Mouse (Mus musculus) forebrain, embryonic 10.5 days (tissue): ENCODE data around the gene Chd9. TPM values are rescaled to one million over a fixed set of nuclear protein-coding genes. Genes with fewer than 3 reads are reported as not detected.

ENCODE experiments used
- DNase-seq: peaks from one replicate; pipeline ENCODE4 v3.0.0-alpha.2; 2017; ENCODE audit warnings: low spot score; ENCODE audit errors: extremely low spot score
- H3K27ac ChIP-seq: fragments of 300-500 bp; sonication (generic); 2 replicates; pipeline ENCODE4 v1.5.1; 2016; ENCODE audit warnings: mild to moderate bottlenecking
- H3K27me3 ChIP-seq: fragments of 300-500 bp; sonication (generic); 2 replicates; pipeline ENCODE4 v1.6.1; 2016; ENCODE audit warnings: mild to moderate bottlenecking; ENCODE audit not compliant: poor library complexity, severe bottlenecking
- H3K36me3 ChIP-seq: fragments of 300-500 bp; sonication (generic); replicated peaks from 2 replicates; pipeline ENCODE4 v1.6.1; 2016; ENCODE audit warnings: mild to moderate bottlenecking, moderate library complexity
- H3K4me1 ChIP-seq: fragments of 300-500 bp; sonication (generic); 2 replicates; pipeline ENCODE4 v1.6.1; 2016
- H3K4me3 ChIP-seq: fragments of 300-500 bp; sonication (generic); 2 replicates; pipeline ENCODE4 v1.5.1; 2016; ENCODE audit warnings: mild to moderate bottlenecking, moderate library complexity
- H3K9me3 ChIP-seq: fragments of 300-500 bp; sonication (generic); 2 replicates; pipeline ENCODE4 v1.6.1; 2016; ENCODE audit warnings: mild to moderate bottlenecking, moderate library complexity
- WGBS: fragments of 180-500 bp; shearing (Covaris S2); methylation state at CpG from one replicate; pipeline ENCODE4 v1.1.7; 2016; 5-methylcytosine and 5-hydroxymethylcytosine counted together
- polyA plus RNA-seq: library from polyadenylated mRNA; unstranded; fragments of >200 nt; fragmentation: Nextera tagmentation; extraction: Ambion mirVana; gene quantifications from 2 replicates; pipeline ENCODE4 v1.2.1, GENCODE M21; 2016

Chd9 gene
- polyA plus RNA-seq: 28.4 and 33.4 TPM in 2 replicates

DNA sequence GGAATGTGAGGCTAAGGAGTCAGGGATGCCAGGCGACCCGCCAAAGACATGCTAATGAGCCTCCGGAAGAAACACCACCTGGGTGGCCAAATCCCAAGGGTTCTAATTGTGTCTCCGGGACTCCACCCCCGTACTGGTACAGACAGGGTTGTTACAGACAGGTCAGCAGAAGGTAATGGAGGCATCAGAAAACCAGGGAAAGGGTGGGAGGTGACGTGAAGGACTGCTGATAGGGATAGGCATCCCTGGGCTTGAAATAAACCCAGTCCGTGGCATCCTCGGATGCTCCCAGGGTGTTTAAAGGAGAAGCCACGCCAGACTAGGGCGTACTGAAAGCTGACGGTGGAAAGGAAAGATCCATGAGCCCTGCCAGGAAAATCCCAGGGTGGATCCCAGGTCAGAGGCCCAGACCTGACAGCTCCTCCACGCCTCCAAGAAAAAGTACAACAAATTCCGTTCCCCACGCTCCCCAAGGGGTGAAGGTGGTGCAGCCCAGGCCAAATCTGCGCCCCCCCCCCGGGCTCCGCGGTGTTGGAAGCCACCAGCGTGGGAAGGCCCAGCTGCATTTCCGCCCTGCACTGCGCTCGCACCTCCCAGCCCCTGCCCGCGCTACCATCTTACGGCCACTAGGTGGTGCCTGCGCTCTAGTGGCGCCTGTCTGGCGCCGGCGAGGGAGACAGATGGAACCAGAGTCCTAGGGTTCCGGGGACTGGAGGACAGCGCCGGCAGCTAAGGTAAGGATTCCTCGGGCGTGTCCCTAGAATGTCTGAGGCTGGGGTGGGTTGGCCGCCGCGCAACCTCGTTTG, at the start of gene Chd9:
Gene Chd9, plus strand, starts transcription at position 172 of the 806 bp plus-strand sequence.
- peaks cover 4% of the 10 kb centered on the region; the same call in 1 of the 2 replicates for H3K27me3 ChIP-seq
- H3K4me1 ChIP-seq: peaks cover 34% of the 10 kb centered on the region
- H3K9me3 ChIP-seq: no peaks in the 10 kb centered on the region
- peak within 1 kb of the TSS; percentile 87 for H3K27ac ChIP-seq
- peak; percentile 91 for DNase-seq
- WGBS: under 1% methylated on average over 39 of the region's 39 CpGs
- H3K36me3 ChIP-seq: no peaks in the 10 kb centered on the region
- H3K4me3 ChIP-seq: peak within 1 kb of the TSS; percentile 51

DNA sequence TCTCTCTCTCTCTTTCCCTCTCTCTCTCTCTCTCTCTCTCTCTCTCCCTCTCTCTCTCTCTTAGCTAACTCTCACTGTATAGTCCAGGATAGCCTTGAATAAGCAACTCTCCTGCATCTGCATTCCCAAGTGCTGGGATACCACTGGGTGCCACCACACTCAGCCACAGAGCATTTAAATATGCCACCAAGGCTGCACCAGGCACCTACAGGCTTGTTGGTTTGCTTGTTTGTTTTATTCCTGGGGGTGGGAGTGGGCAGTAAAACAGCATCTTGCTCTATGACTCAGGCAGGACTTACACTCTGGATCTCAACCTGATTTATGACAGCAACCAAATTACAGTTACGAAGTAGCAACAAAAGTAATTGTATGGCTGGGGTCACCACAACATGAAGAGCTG, 36.5 kb upstream of the Chd9 start:
- no peak for DNase-seq

DNA sequence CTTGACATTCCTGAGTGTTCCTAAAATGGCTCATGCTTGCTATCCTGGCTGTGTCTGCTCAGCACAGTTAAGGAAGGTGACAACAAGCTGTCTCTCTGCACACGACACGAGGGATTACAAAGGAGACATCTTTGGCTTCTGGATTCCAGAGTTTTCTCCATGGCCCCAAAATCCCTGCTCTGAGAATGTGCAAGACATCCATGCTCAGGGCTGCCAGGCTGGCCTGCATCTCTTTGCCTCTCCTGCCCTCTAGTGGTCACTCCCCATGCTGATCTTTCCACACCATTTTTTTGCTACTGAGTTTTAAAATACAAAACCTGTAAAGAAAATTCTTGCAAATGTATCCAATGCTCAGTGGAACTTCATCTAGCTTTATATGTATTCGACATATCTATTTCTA, 34.4 kb upstream of the Chd9 start:
- H3K27ac ChIP-seq: peak overlapping the region; percentile 56

More for the DNA sequence above, 36.5 kb upstream of the Chd9 start:
- no peaks in the 10 kb centered on the region for H3K9me3 ChIP-seq
- peaks cover 24% of the 10 kb centered on the region for H3K4me1 ChIP-seq
- no peaks in the 10 kb centered on the region for H3K36me3 ChIP-seq
- H3K4me3 ChIP-seq: no peak overlapping the region
- 100% methylated on average over 1 of the region's 1 CpGs for WGBS
- H3K27me3 ChIP-seq: no peaks in the 10 kb centered on the region
- no peak overlapping the region for H3K27ac ChIP-seq

DNA sequence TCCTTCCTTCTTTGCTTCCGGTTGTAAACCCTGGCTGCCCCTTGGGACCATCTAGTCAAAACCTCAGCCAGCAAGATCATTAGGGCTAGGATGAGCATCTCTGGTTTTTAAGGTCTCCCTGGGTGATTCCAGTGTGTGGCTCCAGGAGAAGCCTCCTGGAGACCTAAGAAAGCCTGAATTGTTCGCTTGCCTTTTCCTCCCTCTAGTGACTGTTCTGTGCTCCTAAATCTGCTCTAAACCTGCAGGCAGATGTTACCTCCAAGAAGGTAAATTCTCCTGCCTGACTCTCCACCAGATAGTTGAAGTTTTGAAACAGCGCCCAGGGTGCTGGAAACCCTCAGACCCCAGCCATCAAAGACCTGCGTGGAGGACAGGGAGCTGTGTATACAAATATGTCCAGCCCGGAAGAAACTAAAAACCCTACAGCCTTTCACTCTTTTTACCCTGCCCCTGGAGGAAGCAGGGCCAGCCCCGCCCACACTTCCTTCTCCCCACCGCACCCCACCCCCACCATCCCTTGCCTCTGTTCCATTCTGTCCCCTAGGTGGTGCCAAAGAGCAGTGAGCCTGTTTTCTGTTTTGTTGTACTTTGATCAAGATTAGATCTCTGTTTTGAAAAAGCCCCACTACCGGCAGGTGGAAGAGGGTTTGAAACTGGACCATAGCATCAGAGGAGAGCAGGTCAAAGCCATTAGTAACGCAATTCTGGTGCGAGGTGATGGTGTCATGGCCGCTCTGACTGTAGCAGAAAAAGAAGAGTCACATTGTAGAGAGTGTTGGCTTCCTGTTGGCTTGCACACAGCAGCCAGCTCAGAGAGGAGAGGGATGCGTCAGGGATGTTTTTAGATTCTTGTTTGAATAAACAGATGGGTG, 32.9 kb upstream of the Chd9 start:
- Histone ChIP-seq H3K4me3 (peak overlapping the region; percentile 34), H3K36me3 (no peaks in the 10 kb centered on the region), H3K9me3 (no peaks in the 10 kb centered on the region), H3K4me1 (peaks cover 24% of the 10 kb centered on the region), H3K27ac (peak overlapping the region; percentile 76), H3K27me3 (no peaks in the 10 kb centered on the region)
- DNase-seq: peak; percentile 65
- whole genome bisulfite sequencing: 9% methylated on average over 12 of the region's 12 CpGs

More for the DNA sequence above, 34.4 kb upstream of the Chd9 start:
- under 1% methylated on average over 3 of the region's 3 CpGs for WGBS
- Histone ChIP-seq H3K27me3 (no peaks in the 10 kb centered on the region), H3K9me3 (no peaks in the 10 kb centered on the region), H3K4me3 (no peak overlapping the region), H3K36me3 (no peaks in the 10 kb centered on the region), H3K4me1 (peaks cover 24% of the 10 kb centered on the region)
- peak; percentile 75 for DNase-seq

DNA sequence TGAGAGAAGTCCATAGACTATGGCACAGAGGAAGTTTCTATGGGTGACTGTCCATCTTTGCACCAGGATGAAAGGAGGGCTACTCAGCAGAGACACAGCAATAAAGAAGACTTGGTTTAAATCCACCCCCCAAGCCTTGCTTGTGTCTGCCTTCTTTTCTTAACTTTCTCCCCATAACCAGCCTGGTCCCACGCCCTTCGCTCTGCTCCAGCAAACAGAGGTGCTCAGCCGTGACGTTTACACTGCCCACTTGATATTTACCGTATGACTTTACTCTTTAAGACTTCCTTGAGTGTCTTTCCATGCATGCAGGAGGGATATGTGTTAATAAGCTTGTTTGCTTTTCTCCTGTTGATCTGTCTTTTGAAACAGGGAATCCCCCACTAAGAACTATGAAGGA, 28.7 kb upstream of the Chd9 start:
- Histone ChIP-seq H3K27ac (no peak overlapping the region), H3K36me3 (no peaks in the 10 kb centered on the region), H3K4me1 (peaks cover 16% of the 10 kb centered on the region), H3K4me3 (no peak overlapping the region), H3K9me3 (peaks cover 12% of the 10 kb centered on the region), H3K27me3 (no peaks in the 10 kb centered on the region)
- DNase-seq: no peak
- 95% methylated on average over 5 of the region's 5 CpGs for WGBS

DNA sequence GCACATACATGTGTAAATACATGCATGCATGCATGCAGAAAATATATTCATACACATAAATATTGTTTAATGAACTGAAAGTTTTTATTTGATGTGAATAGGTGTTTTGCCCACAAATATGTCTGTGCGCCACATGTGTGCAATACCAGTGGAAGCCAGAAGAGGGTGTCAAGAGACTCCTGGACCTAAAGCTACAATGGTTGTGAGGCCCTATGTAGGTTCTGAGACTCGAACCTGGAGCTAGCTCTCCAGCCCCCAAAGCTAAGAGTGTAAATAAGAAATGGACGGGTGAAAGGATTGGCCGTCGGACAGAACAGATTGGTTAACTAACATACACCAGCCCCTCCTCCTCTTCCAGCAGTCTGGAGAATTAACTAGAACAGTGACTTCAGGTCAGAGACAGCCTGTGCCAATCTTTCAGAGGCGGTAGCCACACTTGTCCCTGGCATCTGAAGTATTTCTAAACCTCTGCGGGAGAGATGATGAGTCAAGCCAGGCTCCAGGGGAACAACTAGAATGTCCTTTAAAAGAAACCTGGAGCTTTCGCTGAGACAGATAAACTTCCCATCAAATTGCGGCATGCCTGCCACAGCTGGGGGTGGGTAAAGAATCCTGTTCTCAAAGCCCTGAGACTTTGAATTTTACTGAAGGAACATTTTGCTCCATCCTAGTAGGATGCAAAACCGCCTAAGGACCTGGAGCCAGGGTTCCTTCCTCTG, 14.4 kb upstream of the Chd9 start:
- Histone ChIP-seq H3K27ac (no peak overlapping the region), H3K9me3 (peaks cover 5% of the 10 kb centered on the region; the same call in 1 of the 2 replicates), H3K27me3 (no peaks in the 10 kb centered on the region), H3K4me3 (no peak overlapping the region), H3K4me1 (peaks cover 9% of the 10 kb centered on the region), H3K36me3 (no peaks in the 10 kb centered on the region)
- DNase-seq: no peak
- 89% methylated on average over 10 of the region's 10 CpGs for WGBS

DNA sequence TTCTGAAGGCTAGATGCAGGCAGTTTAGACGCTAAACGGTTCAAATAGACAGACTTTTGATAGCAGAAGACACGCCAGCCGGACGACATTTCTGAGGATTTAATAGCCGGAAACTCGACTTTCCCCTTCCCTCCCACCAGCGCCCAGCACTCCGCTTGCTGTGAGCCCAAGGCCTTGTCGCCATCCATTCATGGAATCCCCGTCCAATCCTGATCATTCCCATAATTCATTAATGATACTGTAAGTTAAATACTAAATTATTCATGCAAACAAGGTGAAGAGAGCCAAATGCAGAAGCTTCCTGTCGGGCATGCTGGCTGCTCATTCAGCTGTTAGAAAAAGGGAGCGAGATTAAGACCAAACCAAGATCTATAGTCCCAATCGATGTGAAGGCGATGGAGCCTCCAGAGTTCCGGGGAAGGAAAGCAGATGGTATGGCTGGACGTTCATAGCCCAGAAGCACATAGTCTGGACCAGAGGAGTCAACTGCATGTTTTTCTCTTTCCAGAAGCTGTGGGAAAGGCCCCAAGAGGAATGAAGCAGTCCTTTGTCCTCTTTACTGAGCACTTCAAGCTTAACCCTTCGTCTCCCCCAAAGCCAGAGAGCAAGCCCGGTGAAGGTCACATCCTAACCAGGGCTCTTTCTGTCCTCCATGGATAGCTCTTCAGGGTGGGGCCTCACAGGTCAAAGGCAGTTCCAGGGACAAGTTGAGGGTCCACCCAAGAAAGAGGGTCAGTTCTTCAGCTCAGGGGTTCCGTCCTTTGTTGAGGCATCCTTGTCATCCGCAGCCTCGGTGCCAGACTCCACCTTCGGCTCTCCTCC, 11.9 kb upstream of the Chd9 start:
- peaks cover 9% of the 10 kb centered on the region for H3K4me1 ChIP-seq
- H3K27me3 ChIP-seq: no peaks in the 10 kb centered on the region
- no peak for DNase-seq
- 83% methylated on average over 23 of the region's 23 CpGs for WGBS
- H3K9me3 ChIP-seq: no peaks in the 10 kb centered on the region
- H3K27ac ChIP-seq: 0 out of 2 replicates have a peak overlapping the region, but pooled peaks have one; percentile 9
- no peak overlapping the region for H3K4me3 ChIP-seq
- H3K36me3 ChIP-seq: no peaks in the 10 kb centered on the region

DNA sequence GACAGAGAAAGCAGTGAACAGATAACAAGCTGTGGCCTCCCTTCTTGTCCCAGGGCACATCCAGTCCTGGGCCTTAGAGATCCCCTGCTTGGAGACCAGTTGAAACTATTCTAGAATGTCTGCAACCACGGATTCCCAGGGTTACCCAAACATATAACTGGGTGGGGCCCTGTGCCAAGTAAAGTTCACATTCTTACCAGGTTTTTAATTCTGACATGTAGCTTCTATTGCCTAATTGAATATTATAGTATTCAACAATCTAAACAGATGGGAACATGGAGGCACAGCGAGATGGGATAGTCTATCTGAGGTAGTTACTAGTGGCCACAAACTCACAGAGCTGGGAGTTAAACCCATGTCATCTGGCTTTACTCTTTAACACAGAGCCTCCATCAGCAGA, 10.9 kb upstream of the Chd9 start, which contains the start of gene Gm19935:
Gene Gm19935, minus strand, starts transcription at position 101 of the 400 bp plus-strand sequence.
- Histone ChIP-seq H3K4me3 (no peak within 1 kb of the TSS), H3K27ac (0 out of 2 replicates have a peak within 1 kb of the TSS, but pooled peaks have one; percentile 9), H3K27me3 (no peaks in the 10 kb centered on the region), H3K9me3 (no peaks in the 10 kb centered on the region), H3K4me1 (peaks cover 9% of the 10 kb centered on the region), H3K36me3 (no peaks in the 10 kb centered on the region)
- no peak for DNase-seq
- 87% methylated on average over 2 of the region's 2 CpGs for WGBS

DNA sequence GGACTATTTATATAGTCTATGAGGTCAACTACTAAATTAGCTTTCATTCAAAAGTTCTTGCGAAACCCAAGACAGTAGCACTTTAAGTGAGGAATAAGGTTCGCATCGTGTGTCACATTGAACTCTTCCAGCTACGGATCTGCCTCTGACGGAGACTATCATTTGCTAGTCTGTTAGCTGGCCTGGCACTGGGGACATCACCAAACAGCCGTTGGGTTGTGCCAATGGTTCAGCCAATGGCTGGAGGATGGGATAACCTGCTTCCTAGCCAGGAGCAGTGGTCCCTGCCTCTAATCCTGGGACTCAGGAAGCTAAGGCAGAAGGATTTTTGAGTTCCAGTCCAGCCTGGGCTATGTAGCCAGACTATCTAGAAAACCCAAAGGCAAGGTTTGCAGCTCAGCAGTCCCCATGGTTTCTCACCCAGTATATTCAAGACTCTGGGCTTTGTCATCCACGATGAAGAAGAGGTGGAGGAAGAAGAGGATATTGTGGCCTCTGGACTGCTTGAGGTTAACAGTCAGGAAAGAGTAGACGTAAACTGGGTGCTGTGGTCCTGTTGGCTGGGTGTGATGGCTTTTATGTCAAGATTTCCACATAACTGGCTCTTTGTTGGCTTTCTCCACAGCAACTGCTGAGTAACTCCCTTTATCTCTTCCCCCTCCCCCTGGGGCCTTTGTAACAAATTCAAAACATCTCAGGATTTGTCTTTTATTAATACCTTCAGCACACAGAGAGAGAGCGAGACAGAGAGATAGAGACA, 8.4 kb upstream of the Chd9 start:
- Histone ChIP-seq H3K9me3 (no peaks in the 10 kb centered on the region), H3K27me3 (no peaks in the 10 kb centered on the region), H3K36me3 (no peaks in the 10 kb centered on the region), H3K27ac (no peak overlapping the region), H3K4me3 (no peak overlapping the region), H3K4me1 (peaks cover 9% of the 10 kb centered on the region)
- 91% methylated on average over 9 of the region's 9 CpGs for WGBS
- DNase-seq: no peak

DNA sequence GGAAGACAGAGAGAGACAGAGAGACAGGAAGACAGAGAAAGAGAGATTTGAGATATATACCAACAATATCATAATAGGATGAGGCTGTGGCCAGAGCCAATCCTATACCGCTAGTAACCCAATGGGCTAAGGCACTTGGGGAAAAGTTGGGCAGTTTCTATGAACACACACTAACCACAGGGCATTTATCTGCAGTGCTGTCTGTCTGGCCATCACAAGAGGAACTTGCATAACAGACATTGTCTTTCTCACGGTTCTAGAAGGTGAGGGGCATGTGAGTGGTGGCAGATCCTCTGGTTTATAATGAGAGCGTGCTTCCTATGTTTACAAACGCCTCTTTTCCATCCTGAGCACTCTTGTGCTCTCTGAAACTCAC, 7.8 kb upstream of the Chd9 start:
- 90% methylated on average over 4 of the region's 4 CpGs for WGBS
- H3K4me3 ChIP-seq: no peak overlapping the region
- peaks cover 9% of the 10 kb centered on the region for H3K4me1 ChIP-seq
- no peak for DNase-seq
- no peaks in the 10 kb centered on the region for H3K27me3 ChIP-seq
- no peaks in the 10 kb centered on the region for H3K36me3 ChIP-seq
- no peak overlapping the region for H3K27ac ChIP-seq
- H3K9me3 ChIP-seq: no peaks in the 10 kb centered on the region

DNA sequence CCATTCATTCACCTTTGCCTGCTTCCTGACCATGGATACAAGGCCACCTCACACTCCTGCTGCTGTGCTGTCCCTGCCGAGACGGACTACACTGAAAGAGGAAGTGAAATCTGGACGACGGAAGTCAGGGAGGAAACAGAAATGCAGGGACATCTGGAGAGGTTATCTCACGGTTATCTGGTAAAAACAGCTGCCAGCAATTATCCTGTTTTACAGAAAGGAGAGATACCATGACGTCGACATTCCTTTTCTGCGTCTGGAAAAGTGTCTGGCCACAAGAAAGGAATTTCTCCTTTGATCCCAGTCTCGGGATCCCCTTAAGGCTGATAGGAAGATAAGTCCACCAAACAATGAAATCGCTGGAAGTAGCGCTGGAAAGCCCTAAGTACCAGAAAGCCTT, 5.7 kb upstream of the Chd9 start:
- Histone ChIP-seq H3K4me3 (no peak overlapping the region), H3K4me1 (no peaks in the 10 kb centered on the region), H3K27me3 (peaks cover 4% of the 10 kb centered on the region; the same call in 1 of the 2 replicates), H3K36me3 (no peaks in the 10 kb centered on the region), H3K9me3 (no peaks in the 10 kb centered on the region), H3K27ac (no peak overlapping the region)
- WGBS: 64% methylated on average over 11 of the region's 11 CpGs
- no peak for DNase-seq
